8 mouse cellular contexts compared by ENCODE assay signal in genomic region chr8:85037366-85037680, GRCm38 (mm10). TPM values are rescaled to one million over a fixed set of nuclear protein-coding genes. Genes with fewer than 3 reads are reported as not detected.
DNase-seq lines count a peak whose midpoint lies in the region; ATAC-seq and TF ChIP-seq lines count a peak whose summit lies in the region.

No protein-coding gene starts in this region.

- peak in 1 of 2 experiments; percentile 34 for DNase-seq in cerebellum, adult 2 months
- no peak for DNase-seq in cerebellum, postnatal 10 days
- no peak for DNase-seq in thymus, adult 2 months
- no peak for DNase-seq in thymus, adult 18-20 months
- no peak for DNase-seq in right cerebral cortex, adult 18-20 months
- DNase-seq in adrenal gland, postnatal 4 days (ENCODE audit: low spot score in 2 of 2), result no peak

- H3K4me1 ChIP-seq in cerebellum, adult 2 months (ENCODE audit: control insufficient read depth, insufficient read depth, low read length), result peaks cover 7% of the 10 kb centered on the region; the same call in 1 of the 2 replicates
- peaks cover 8% of the 10 kb centered on the region for H3K4me1 ChIP-seq in thymus, adult 2 months (replicated peaks; ENCODE audit: control insufficient read depth, insufficient read depth, low read length)
- peaks cover 33% of the 10 kb centered on the region for H3K4me1 ChIP-seq in limb, embryonic 15.5 days
- peaks cover 23% of the 10 kb centered on the region for H3K4me1 ChIP-seq in stomach, embryonic 15.5 days

- under 1% methylated on average over 14 of the region's 14 CpGs for WGBS in cerebellum, adult 2 months
- WGBS in thymus, adult 2 months, result under 1% methylated on average over 14 of the region's 14 CpGs
- WGBS in limb, embryonic 15.5 days, result under 1% methylated on average over 14 of the region's 14 CpGs
- WGBS in stomach, embryonic 15.5 days, result 0% methylated on average over 14 of the region's 14 CpGs

- no peak for TF ChIP-seq POLR2A in cerebellum, adult 2 months (IDR thresholded peaks at IDR 0.05; ENCODE audit: borderline replicate concordance, insufficient read depth, low read length)
- no peak for TF ChIP-seq POLR2A in thymus, adult 2 months (IDR thresholded peaks at IDR 0.05; ENCODE audit: control insufficient read depth, extremely low read depth, insufficient read depth, low read length, poor library complexity)

- no peaks in the 10 kb centered on the region for H3K27me3 ChIP-seq in cerebellum, adult 2 months (ENCODE audit: control insufficient read depth, insufficient read depth, low read length)
- no peaks in the 10 kb centered on the region for H3K27me3 ChIP-seq in thymus, adult 2 months (ENCODE audit: control insufficient read depth, insufficient read depth, low read length)
- H3K27me3 ChIP-seq in limb, embryonic 15.5 days, result no peaks in the 10 kb centered on the region
- H3K27me3 ChIP-seq in stomach, embryonic 15.5 days (replicated peaks), result no peaks in the 10 kb centered on the region

- ATAC-seq in limb, embryonic 15.5 days (ENCODE audit: insufficient number of reproducible peaks, low FRiP score, low TSS enrichment, low read depth), result peak; percentile 62
- peak; percentile 15 for ATAC-seq in stomach, embryonic 15.5 days (ENCODE audit: insufficient read depth, low FRiP score, low read depth)

- peak overlapping the region; percentile 86 for H3K4me2 ChIP-seq in limb, embryonic 15.5 days
- H3K4me2 ChIP-seq in stomach, embryonic 15.5 days, result peak overlapping the region; percentile 79

- TF ChIP-seq CTCF in cerebellum, adult 2 months (IDR thresholded peaks at IDR 0.05; ENCODE audit: borderline replicate concordance, insufficient read depth, low read depth, low read length), result no peak
- TF ChIP-seq CTCF in thymus, adult 2 months (IDR thresholded peaks at IDR 0.05; ENCODE audit: borderline replicate concordance, control insufficient read depth, extremely low read depth, insufficient read depth, low read length, poor library complexity), result no peak

- peak overlapping the region; percentile 93 for H3K4me3 ChIP-seq in cerebellum, adult 2 months (replicated peaks; ENCODE audit: insufficient read depth, low read depth, low read length)
- peak overlapping the region; percentile 60 for H3K4me3 ChIP-seq in thymus, adult 2 months (ENCODE audit: control insufficient read depth, insufficient read depth, low read length)
- peak overlapping the region; percentile 77 for H3K4me3 ChIP-seq in limb, embryonic 15.5 days
- peak overlapping the region; percentile 77 for H3K4me3 ChIP-seq in stomach, embryonic 15.5 days (replicated peaks)

- H3K27ac ChIP-seq in cerebellum, adult 2 months (ENCODE audit: insufficient read depth, low read length), result 0 out of 2 replicates have a peak overlapping the region, but pooled peaks have one; percentile 56
- H3K27ac ChIP-seq in thymus, adult 2 months (ENCODE audit: control insufficient read depth, insufficient read depth, low read length), result peak overlapping the region; percentile 80; the same call in 1 of the 2 replicates
- peak overlapping the region; percentile 100 for H3K27ac ChIP-seq in limb, embryonic 15.5 days
- H3K27ac ChIP-seq in stomach, embryonic 15.5 days, result peak overlapping the region; percentile 100

- peak overlapping the region; percentile 92 for H3K9ac ChIP-seq in limb, embryonic 15.5 days
- peak overlapping the region; percentile 87 for H3K9ac ChIP-seq in stomach, embryonic 15.5 days

- H3K36me3 ChIP-seq in thymus, adult 2 months (ENCODE audit: control insufficient read depth, insufficient read depth, low read length), result peaks cover 10% of the 10 kb centered on the region
- peaks cover 39% of the 10 kb centered on the region for H3K36me3 ChIP-seq in limb, embryonic 15.5 days
- H3K36me3 ChIP-seq in stomach, embryonic 15.5 days, result peaks cover 26% of the 10 kb centered on the region

- no peaks in the 10 kb centered on the region for H3K9me3 ChIP-seq in limb, embryonic 15.5 days
- H3K9me3 ChIP-seq in stomach, embryonic 15.5 days, result no peaks in the 10 kb centered on the region

RNA-seq across cellular contexts. Expression of gene Tnpo2, which starts 0.6 kb away (rescaled TPM):
- polyA plus RNA-seq in cerebellum, adult 2 months (2012; rRNA removed), result 92.0 and 97.9 TPM in 2 replicates
- 138 and 144 TPM in 2 replicates for polyA plus RNA-seq in thymus, adult 2 months (2012; rRNA removed)
- polyA plus RNA-seq in limb, embryonic 15.5 days (2015; fragmentation: Nextera tagmentation; extraction: Ambion mirVana), result 32.7 and 33.7 TPM in 2 replicates
- polyA plus RNA-seq in stomach, embryonic 15.5 days (2015; fragmentation: Nextera tagmentation; extraction: Ambion mirVana), result 26.9 and 31.9 TPM in 2 replicates
- total RNA-seq in adrenal gland, postnatal 4 days (2021), result 10 to 100 TPM; 70.8 to 86.8 TPM

RNA-seq across cellular contexts. Expression of gene Trir, which starts 10.7 kb away (rescaled TPM):
- polyA plus RNA-seq in cerebellum, adult 2 months (2012; rRNA removed), result 138 and 150 TPM in 2 replicates
- 172 and 173 TPM in 2 replicates for polyA plus RNA-seq in thymus, adult 2 months (2012; rRNA removed)
- 86.7 and 102 TPM in 2 replicates for polyA plus RNA-seq in limb, embryonic 15.5 days (2015; fragmentation: Nextera tagmentation; extraction: Ambion mirVana)
- 104 and 132 TPM in 2 replicates for polyA plus RNA-seq in stomach, embryonic 15.5 days (2015; fragmentation: Nextera tagmentation; extraction: Ambion mirVana)
- total RNA-seq in adrenal gland, postnatal 4 days (2021), result 100 to 1,000 TPM; 179 to 188 TPM

RNA-seq across cellular contexts. Expression of gene Asna1, which starts 12.2 kb away (rescaled TPM):
- polyA plus RNA-seq in cerebellum, adult 2 months (2012; rRNA removed), result 291 and 296 TPM in 2 replicates
- polyA plus RNA-seq in thymus, adult 2 months (2012; rRNA removed), result 139 and 152 TPM in 2 replicates
- polyA plus RNA-seq in limb, embryonic 15.5 days (2015; fragmentation: Nextera tagmentation; extraction: Ambion mirVana), result 113 and 117 TPM in 2 replicates
- polyA plus RNA-seq in stomach, embryonic 15.5 days (2015; fragmentation: Nextera tagmentation; extraction: Ambion mirVana), result 108 and 115 TPM in 2 replicates
- total RNA-seq in adrenal gland, postnatal 4 days (2021), result 10 to 100 TPM; 77.7 to 83.2 TPM

RNA-seq across cellular contexts. Expression of gene Fbxw9, which starts 22.5 kb away (rescaled TPM):
- polyA plus RNA-seq in cerebellum, adult 2 months (2012; rRNA removed), result 27.7 and 29.3 TPM in 2 replicates
- 25.0 and 29.3 TPM in 2 replicates for polyA plus RNA-seq in thymus, adult 2 months (2012; rRNA removed)
- 30.1 and 32.3 TPM in 2 replicates for polyA plus RNA-seq in limb, embryonic 15.5 days (2015; fragmentation: Nextera tagmentation; extraction: Ambion mirVana)
- polyA plus RNA-seq in stomach, embryonic 15.5 days (2015; fragmentation: Nextera tagmentation; extraction: Ambion mirVana), result 29.0 and 29.4 TPM in 2 replicates
- total RNA-seq in adrenal gland, postnatal 4 days (2021), result 10 to 100 TPM; 36.5 to 39.8 TPM

RNA-seq across cellular contexts. Expression of gene Best2, which starts 23.0 kb away (rescaled TPM):
- polyA plus RNA-seq in cerebellum, adult 2 months (2012; rRNA removed), result 0.06 and 0.07 TPM in 2 replicates
- polyA plus RNA-seq in thymus, adult 2 months (2012; rRNA removed), result 0.66 and 0.67 TPM in 2 replicates
- 0.12 TPM in 2 replicates for polyA plus RNA-seq in limb, embryonic 15.5 days (2015; fragmentation: Nextera tagmentation; extraction: Ambion mirVana)
- polyA plus RNA-seq in stomach, embryonic 15.5 days (2015; fragmentation: Nextera tagmentation; extraction: Ambion mirVana), result 0.23 and 0.49 TPM in 2 replicates
- not detected for total RNA-seq in adrenal gland, postnatal 4 days (2021)
